Mouse (Mus musculus) layer of hippocampus, postnatal 10 days (tissue): ENCODE data around the gene St3gal4. TPM values are rescaled to one million over a fixed set of nuclear protein-coding genes. Genes with fewer than 3 reads are reported as not detected.

Source experiments
- DNase-seq, 2 experiments: peaks; one replicate each; pipeline ENCODE4 v3.0.0; 2021; ENCODE audit warnings: low spot score in 2 of 2
- total RNA-seq, 2 experiments: library from RNA; stranded (reverse); gene quantifications; 2 replicates each; pipeline ENCODE4 v1.2.3; 2021

Gene St3gal4
- total RNA-seq, 2 experiments from 2014 or later, result 18.8 to 22.1 TPM

DNA sequence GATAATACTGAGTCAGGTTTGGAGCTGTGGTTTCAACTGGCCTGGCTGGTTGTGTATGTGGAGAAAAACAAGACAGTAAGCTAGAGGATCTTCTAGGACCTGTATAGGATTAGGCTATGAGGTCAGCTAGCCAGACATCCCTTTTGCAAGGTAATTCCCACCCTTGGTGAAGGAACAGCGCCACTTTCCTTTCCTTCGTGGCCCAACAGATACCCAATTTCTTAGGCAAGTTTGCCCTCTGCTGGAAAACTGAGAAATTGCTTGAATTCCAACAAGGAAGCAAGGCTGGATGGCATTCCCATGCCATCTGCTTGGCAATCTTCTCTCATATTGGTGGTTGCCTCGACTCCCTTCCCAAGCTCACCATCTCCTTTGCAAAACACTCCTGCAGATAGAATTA, 99.7 kb downstream of the St3gal4 start:
- DNase-seq, result peak; percentile 71 to 81

DNA sequence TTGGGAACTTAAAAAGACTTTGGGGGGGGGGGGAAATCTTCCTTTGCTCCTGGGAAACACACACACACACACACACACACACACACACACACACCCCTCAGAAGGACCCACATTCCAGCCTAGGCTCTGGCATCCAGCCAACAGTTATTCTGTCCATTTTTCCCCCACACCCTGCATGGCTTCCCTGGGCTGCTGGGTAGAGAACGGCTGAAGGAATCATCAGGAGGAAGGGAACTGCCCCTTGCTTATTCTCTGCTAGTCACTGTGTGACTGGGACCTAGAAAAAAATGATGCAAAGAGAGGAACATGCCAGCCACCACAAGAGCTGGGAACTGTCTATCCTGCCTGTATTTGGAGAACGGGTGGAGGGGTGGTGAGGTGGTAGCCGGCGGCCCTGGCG, 101.0 kb downstream of the St3gal4 start:
- DNase-seq, result no peak

GRCm38 (mm10) chr9:35017563-35017962, 101.5 kb downstream of the St3gal4 start:
- peak; percentile 54 to 65 for DNase-seq

GRCm38 (mm10) chr9:35016762-35017161, 102.3 kb downstream of the St3gal4 start:
- no peak for DNase-seq

DNA sequence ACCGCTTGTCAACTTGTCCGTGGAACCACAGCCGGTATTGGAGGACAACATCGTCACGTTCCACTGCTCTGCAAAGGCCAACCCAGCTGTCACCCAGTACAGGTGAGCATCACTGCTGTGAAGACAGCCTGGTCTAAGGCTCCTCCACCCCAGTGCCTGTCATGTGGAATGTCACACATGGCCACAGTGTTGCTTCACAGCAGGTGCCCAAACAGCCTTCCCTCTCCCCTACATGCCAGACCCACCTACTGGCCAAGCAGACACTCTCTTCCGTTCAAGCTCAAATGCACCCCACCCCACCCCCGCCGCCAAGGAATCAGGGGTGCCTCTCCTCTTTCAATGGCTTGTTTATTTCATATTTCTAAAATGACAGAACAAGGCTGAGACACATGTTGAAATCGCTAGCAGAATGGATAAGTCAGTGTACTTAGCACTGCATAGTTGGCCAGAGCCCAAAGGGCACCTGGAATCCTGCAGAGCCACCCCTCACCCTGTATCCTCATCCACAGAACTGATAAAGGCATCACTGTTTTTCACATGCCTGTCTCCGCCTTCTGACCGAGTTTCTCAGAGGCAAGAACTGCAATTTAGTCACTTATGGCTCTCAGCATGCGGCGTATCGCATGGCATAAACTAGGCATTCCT, 111.2 kb downstream of the St3gal4 start:
- no peak for DNase-seq

- DNase-seq, result no peak
These were observed 115.0 kb downstream of the St3gal4 start for GRCm38 (mm10) chr9:35004113-35004512.

DNA sequence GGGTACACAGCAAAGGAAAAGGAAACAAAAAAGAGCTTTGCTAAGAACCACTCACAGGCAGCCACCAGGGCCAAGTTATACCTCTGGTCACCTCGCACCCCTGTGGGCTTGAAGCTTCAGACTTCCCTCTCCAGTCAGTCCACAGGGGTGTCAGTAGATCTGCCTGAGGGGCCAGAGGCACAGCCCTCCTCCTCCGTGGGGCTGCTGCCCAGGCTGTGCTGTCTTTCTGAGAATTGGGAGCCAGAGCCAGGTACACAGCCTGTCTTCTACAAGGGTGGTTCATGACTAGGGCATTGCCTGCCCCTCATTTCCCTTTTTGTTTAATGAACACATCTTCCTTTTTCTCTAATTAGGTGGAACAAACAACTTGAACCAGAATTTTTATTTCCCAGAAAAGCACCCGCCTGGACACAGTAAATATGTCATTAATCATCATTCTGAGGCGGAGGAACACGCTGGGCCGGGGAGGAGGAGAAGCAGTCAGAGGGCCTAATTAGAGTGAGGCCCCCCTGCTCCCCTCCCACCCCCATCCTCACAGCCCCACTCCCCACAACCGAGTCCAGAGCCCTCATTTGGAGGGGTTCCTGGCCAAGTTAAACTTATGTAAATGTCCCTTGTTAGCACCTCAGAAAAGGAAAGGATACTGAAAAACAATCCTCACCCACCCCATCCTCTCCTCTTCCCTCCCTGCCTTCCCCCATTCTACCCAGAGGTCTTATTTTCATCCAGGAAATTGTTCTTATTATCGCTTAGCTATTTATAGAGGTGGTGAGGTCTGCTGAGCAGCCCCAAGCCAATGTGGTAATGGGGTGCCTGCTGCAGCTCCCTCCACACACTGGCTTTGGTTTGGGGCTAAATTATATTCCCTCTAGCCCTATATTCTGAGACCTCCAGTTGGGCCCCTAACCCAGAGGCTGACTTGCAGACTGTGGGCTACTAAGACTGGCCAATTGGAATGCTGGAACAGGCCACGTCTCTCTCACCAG, 120.9 kb downstream of the St3gal4 start:
- DNase-seq, result no peak

Other genes starting within 250 kb of the St3gal4 start
- gene Dcps, start 56.8 kb upstream of the St3gal4 start, total RNA-seq, result 10 to 100 TPM; 15.3 to 19.7 TPM
- gene Srpr, start 80.9 kb upstream of the St3gal4 start, total RNA-seq, result 10 to 100 TPM; 53.9 to 58.0 TPM
- 1 to 10 TPM; 2.4 to 3.4 TPM for gene Tirap, start 81.0 kb upstream of the St3gal4 start, total RNA-seq
- 10 to 100 TPM; 43.2 to 43.7 TPM for gene Foxred1, start 91.8 kb upstream of the St3gal4 start, total RNA-seq
- 10 to 100 TPM; 25.7 to 26.7 TPM for gene Fam118b, start 148.5 kb upstream of the St3gal4 start, total RNA-seq
- gene Rpusd4, start 148.6 kb upstream of the St3gal4 start, total RNA-seq, result 10 to 100 TPM; 10.6 to 10.7 TPM